Mouse (Mus musculus) left cerebral cortex, adult 8-10 months (tissue): ENCODE measurements around the gene Hist1h2bh. TPM values are rescaled to one million over a fixed set of nuclear protein-coding genes. Genes with fewer than 3 reads are reported as not detected.

Experiments used
- DNase-seq, 2 experiments: peaks; one replicate each; pipeline ENCODE4 v3.0.0; 2022; ENCODE audit warnings: low spot score in 2 of 2
- microRNA-seq, 2 experiments: library from miRNA; unstranded; fragments of <30 nt; microRNA quantifications; one replicate each; pipeline ENCODE4 v1.2.0; 2022
- total RNA-seq, 4 experiments: library from RNA; stranded (reverse); gene quantifications; 2 replicates each; pipeline ENCODE4 v1.2.4; 2022

Hist1h2bh gene
- total RNA-seq, 4 experiments from 2014 or later, result 0.84 to 1.6 (median 0.98) TPM

DNA sequence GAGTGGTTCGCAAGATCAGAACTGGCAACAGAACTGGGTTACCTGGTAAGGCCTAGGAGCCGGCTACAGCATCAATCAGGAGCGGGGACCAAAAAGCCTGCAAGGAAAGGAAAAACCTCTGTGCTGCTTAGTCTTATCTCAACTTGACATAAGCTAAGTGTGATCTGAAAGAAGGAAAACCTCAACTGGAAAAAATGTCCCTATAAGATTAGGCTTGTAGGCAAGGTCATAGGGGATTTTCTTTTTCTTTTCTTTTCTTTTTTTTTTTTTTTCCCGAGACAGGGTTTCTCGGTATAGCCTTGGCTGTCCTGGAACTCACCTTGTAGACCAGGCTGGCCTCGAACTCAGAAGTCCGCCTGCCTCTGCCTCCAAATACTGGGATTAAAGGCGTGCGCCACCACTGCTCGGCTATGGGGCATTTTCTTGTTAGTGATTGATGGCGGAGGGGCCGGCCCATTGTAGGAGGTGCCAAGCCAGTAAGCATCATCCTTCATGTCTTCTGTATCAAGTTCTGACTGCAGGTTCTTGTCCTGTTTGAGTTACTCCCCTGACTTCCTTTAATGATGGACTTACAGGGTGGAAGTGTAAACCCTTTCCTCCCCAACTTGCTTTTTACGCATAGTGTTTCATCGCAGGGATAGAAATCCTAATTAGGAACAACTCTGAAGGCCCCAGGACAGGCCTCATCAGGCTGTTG lies 36.2 kb downstream of the Hist1h2bh start:
- DNase-seq, result no peak

DNA sequence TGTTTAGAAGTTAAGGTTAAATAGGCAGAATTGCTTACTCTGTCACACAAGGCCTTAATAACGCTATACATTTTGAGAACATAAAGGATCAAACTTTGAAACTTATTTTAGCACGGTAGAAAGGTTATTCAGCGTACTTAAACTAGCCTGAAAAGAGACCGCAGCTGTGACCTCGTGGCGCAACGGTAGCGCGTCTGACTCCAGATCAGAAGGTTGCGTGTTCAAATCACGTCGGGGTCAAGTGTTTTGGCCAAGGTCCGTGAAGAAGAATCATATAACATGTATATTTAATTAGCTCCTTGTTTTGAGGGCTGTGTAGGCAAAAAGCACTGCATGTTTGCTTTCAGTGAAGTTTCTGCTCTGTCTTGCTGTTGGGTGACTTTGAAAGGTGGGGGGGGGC lies 36.8 kb downstream of the Hist1h2bh start:
- DNase-seq, result no peak

DNA sequence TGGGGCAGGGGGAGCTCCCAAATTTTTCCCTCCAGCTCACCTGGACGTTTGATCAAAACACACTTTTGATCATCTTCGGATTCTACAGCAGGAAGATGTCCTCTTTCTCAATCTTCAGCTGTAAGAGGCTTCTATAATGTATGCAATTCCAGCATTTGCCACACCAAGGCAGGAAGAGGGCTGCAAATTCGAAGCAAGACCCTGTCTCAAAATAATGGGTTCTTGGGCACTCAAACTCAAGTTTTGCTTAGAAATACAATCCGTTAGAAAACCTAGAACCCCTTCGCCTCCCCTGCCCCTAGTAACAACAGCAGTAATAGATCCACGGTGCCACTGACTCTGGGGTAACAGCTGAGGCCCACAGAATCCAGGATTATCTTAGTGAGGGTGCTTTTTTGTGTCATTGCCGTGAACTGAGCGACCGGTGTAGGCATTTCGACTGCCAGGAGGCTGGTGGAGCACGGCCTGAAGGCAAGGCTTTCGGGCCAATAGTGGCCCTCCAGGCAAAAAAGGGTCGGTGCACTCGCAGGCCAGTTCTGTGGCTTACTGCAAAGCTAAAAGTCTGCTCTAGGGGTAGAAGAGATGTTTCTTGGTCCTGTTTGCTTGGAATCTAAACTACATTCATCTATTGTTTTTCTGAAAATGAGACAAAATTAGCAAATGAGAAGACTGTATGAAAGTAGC lies 37.4 kb downstream of the Hist1h2bh start:
- no peak for DNase-seq

DNA sequence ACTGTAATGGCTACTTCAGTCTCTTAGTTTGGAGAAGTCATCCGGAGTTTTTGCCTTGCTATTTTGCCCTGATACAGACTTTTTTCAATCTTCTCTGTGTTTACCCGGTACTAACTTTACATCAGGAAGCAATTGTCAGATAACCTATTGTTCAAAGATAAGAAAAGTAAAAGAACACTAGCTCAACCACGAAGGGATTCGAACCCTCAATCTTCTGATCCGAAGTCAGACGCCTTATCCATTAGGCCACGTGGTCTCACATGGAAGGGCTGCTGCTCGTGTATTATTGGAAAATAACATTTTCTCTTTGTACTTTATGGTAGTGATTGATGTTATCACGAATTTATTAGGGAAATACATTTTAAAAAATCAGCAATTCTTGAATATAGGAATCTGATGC lies 39.4 kb downstream of the Hist1h2bh start:
- DNase-seq, result peak in 1 of 2 experiments; percentile 43

DNA sequence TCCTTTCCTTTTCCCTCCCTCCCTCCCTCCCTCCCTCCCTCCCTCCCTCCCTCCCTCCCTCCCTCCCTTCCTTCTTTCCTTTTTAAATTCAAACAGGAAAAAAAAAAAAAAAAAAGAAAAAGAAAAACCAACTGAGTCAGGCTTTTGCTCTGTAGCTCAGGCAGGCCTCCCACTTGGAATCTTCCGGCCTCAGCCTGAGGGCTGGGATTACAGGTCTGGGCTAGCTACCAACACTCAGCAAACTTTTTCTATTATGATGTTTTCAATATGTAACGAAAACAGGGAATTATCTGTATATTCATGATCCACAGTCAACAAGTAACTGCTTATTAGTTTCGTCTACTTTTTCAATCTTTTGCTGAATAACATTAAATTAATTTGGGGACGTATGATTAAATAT lies 40.3 kb downstream of the Hist1h2bh start:
- no peak for DNase-seq

DNA sequence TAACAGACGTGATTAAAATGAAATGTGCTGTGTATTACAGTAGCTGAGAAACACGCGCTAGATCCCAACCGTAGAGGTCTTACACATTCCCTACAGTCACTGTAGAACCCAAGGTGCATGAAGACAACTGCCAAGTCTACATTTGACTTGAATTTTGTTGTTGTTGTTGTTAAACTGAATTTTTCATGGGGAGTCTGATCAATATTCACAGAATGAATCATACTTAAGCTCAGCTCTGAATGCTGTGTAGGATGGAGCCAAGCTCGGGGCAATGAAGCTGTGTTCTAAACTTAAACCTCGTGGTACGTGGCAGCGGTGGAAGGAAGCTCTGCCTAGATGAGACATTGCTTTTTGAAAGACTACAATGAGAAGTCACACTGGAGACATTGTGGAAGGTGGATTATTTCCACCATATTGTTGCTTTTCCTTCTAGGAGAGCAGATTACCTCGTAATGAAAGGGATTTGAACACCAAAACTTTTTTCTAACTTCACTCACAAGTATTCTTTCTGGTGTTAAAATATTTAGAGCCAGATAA lies 41.1 kb downstream of the Hist1h2bh start:
- DNase-seq, result no peak

DNA sequence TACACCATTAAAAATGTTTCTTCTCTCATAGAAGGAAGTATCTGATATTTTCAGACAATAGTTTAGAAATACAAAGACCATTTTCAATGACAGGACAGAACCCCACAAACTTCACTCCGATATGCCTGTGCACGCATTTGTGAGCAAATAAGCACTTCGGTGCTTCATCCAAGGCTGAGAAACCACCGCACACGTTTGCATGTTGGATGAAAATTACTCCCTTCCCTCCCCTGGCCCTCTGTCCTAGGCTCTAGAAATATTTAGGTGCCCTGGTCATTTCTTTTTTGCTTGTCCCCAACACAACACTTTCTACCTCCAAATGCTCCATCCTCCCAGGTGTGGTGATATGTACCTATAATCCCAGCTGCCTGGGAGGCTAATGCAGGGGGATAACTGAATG lies 41.7 kb downstream of the Hist1h2bh start:
- no peak for DNase-seq

DNA sequence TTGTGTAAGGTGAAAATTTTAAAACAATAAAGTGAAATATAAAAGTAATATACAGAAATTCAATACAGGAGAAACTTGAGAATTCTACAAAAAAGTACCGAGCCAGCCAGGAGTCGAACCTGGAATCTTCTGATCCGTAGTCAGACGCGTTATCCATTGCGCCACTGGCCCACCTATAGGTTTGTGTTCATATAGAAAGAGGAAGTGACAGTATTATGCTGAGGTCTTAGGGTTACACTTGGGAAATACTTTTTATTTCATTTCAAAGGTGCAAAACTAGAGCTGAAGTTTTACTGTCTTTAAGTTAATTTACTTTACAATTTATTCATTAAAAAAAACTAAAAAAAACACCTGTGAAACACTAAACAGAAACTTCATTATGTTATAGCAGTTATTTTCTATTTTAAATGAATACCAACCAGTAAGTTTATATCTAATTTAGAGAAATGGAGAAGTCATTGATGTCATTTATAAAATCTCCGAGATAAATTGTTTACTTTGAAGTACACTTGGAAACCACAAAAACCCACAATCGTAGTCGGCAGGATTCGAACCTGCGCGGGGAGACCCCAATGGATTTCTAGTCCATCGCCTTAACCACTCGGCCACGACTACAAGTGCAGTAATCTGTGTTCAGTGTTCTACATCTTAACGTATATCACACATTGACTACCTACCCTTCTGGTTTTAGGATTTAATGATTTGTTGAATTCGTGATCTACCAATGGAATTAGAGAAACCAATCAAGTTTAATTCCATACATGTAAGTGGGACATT lies 42.6 kb downstream of the Hist1h2bh start:
- DNase-seq, result peak; percentile 39 to 79

DNA sequence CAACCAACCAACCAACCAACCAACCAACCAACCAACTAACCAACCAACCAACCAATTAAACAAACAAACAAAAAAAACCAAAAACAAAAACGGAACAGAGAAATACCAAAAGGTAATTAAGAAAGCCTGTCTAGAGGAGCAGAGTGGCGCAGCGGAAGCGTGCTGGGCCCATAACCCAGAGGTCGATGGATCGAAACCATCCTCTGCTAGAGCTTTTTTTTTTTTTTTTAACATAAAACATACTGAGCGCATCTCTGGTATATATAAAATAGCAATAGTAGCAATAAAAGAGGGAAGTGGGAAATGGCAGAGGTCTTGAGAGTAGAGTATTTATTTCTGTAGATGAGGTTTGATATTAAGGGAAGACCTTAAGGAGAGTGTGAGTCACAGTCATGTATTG lies 43.2 kb downstream of the Hist1h2bh start:
- no peak for DNase-seq

DNA sequence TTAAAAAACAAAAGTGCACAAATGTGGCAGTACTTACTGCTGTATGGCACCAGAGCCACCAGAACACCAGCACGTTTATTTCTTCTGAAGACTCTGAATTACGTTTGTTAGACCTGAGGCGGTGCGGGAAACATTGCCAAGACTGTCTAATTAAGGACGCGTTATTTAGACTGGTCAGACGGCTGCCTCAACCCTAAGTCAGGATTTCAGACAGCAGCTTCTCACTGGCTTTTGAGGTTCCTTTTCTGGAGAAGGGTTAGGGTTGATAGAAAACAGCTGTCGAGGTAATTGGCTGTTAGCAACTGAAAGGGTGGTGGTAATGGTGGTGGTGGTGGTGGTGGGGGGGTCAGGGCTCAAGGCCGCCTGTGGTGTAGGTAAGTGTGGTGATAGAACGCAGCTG lies 44.5 kb downstream of the Hist1h2bh start:
- no peak for DNase-seq

DNA sequence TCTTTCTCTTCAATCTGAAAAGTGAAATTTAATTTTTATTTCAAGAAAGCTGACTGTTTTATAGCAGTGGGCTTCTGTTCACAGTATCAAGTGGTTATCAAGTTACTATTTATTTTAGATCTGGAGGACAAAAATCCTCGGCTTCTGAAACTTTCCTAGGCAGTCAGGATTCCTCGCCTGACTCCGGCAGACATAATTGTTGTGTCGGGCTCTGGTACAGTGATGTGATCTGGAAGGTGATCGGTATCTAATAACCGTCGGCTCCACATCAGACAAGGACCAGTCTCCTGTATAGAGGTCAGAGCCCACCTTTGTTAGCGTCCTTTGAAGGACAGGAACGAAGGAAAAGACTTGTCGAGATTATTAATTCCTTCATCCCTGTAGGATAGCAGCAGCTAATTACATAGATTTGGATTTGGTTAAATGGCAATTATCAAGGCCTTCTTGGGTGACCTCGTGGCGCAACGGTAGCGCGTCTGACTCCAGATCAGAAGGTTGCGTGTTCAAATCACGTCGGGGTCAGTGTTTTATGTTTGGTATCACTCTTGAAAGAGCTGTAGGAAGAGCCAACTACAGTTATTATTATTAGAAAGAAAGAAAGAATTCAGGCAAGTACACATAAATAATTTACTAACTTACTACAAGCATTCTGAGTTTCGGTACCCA lies 45.4 kb downstream of the Hist1h2bh start:
- DNase-seq, result peak in 1 of 2 experiments; percentile 43

DNA sequence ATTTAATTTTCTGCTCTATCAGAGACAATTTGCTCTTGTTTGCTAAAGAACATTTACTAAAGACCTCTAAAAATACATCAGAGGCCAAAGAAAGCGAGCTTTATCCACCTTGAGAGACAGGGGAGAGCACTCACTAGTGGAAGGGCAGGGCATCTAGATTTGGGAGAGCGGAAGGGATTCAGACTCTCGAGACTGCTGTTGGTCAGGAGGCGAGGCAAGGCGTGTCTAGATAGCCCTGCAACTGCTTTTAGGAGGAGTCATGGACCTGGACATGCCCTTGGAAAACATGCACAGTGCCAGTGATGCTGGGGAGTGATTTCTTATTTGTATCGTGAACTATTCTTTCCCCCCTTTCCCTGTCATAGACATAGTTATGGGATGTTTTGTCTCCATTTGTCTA lies 47.7 kb downstream of the Hist1h2bh start:
- no peak for DNase-seq

DNA sequence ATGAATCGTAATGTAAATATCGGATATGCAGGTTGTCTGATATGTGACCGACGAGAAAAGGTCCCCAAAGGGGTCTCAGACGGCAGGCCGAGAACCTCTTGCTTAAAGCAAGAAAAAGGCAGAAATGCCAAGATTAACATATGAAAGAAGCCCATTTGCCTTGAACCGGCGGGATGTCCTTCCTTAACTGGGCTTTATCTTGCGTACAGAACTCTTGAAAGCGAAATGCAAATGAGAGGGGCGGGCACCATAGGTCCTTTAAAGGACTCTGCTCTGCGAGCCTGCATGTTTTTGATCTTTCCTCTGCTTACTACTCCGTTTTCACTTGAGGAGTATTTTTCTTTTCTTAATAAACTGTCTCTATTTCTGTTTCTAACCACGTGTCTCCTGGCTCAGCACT lies 51.2 kb downstream of the Hist1h2bh start:
- no peak for DNase-seq

Small RNA genes within 50 kb of the gene (microRNA-seq; reads per million reads assigned to microRNA genes)
- 0 reads per million in 2 experiments for gene Gm44297
- 0 reads per million in 2 experiments for gene Gm44359
- 0 reads per million in 2 experiments for gene Gm44394
- 0.21 to 0.22 reads per million in 2 experiments for gene n-TStga1

Other genes starting within 250 kb of the Hist1h2bh start
- 10 to 100 TPM; 24.9 to 29.0 (median 26.7) TPM for gene Zfp322a, start 174.2 kb downstream of the Hist1h2bh start, total RNA-seq
- 1 to 10 TPM; 8.1 to 9.3 (median 8.6) TPM for gene Abt1, start 119.5 kb downstream of the Hist1h2bh start, total RNA-seq
- gene Btn1a1, start 77.5 kb downstream of the Hist1h2bh start, total RNA-seq, result under 1 TPM in 2 of 4 experiments, not detected in 2; 0.09 to 0.13 TPM
- gene Btn2a2, start 54.5 kb downstream of the Hist1h2bh start, total RNA-seq, result 1 to 10 TPM in 2 of 4 experiments, under 1 TPM in 2; 0.63 to 1.1 (median 0.99) TPM
- gene Hist1h4h, start 12.3 kb downstream of the Hist1h2bh start, total RNA-seq, result 100 to 1,000 TPM; 263 to 358 (median 294) TPM
- 10 to 100 TPM in 1 of 4 experiments, 1 to 10 TPM in 2, not detected in 1; 1.7 to 10.6 (median 3.0) TPM for gene Hist1h2af, start 9.5 kb downstream of the Hist1h2bh start, total RNA-seq
- gene Hist1h3g, start 8.0 kb downstream of the Hist1h2bh start, total RNA-seq, result 1 to 10 TPM; 3.7 to 6.0 (median 4.2) TPM
- gene Hist1h3f, start 660 bp upstream of the Hist1h2bh start, total RNA-seq, result 10 to 100 TPM; 15.3 to 21.8 (median 16.6) TPM
- gene Hist1h4f, start 8.3 kb upstream of the Hist1h2bh start, total RNA-seq, result 100 to 1,000 TPM; 153 to 191 (median 171) TPM
- gene Hist1h1d, start 9.9 kb upstream of the Hist1h2bh start, total RNA-seq, result 1 to 10 TPM; 3.4 to 4.2 (median 3.5) TPM
- gene Hist1h3e, start 19.0 kb upstream of the Hist1h2bh start, total RNA-seq, result 10 to 100 TPM; 43.6 to 61.8 (median 54.4) TPM
- gene Hist1h2ae, start 27.8 kb upstream of the Hist1h2bh start, total RNA-seq, result 1 to 10 TPM; 3.0 to 5.2 (median 4.7) TPM
- 10 to 100 TPM; 60.3 to 72.4 (median 70.0) TPM for gene Hist1h2bg, start 28.0 kb upstream of the Hist1h2bh start, total RNA-seq
- gene Hist1h2bf, start 30.8 kb upstream of the Hist1h2bh start, total RNA-seq, result 10 to 100 TPM; 23.0 to 26.4 (median 24.2) TPM
- gene Hist1h2ad, start 31.0 kb upstream of the Hist1h2bh start, total RNA-seq, result 1 to 10 TPM; 1.3 to 6.6 (median 3.8) TPM
- gene Hist1h3d, start 32.4 kb upstream of the Hist1h2bh start, total RNA-seq, result 10 to 100 TPM in 2 of 4 experiments, 1 to 10 TPM in 2; 8.9 to 11.8 (median 10.0) TPM
- gene Hist1h4d, start 38.2 kb upstream of the Hist1h2bh start, total RNA-seq, result 100 to 1,000 TPM; 126 to 155 (median 139) TPM
- gene Hist1h2be, start 77.7 kb upstream of the Hist1h2bh start, total RNA-seq, result 1 to 10 TPM; 5.5 to 9.6 (median 7.2) TPM
- gene Hist1h1e, start 79.2 kb upstream of the Hist1h2bh start, total RNA-seq, result 10 to 100 TPM; 61.9 to 65.4 (median 62.5) TPM
- gene Hist1h2ac, start 140.6 kb upstream of the Hist1h2bh start, total RNA-seq, result 1 to 10 TPM; 1.4 to 2.3 (median 1.9) TPM
- gene Hist1h2bc, start 140.8 kb upstream of the Hist1h2bh start, total RNA-seq, result 10 to 100 TPM; 26.9 to 40.2 (median 30.0) TPM
- gene Hist1h1t, start 152.4 kb upstream of the Hist1h2bh start, total RNA-seq, result under 1 TPM in 1 of 4 experiments, not detected in 3; 0.41 TPM
- 100 to 1,000 TPM in 2 of 4 experiments, 10 to 100 TPM in 2; 87.8 to 116 (median 99.2) TPM for gene Hist1h4c, start 155.1 kb upstream of the Hist1h2bh start, total RNA-seq
- 1 to 10 TPM; 3.4 to 7.7 (median 4.6) TPM for gene Hfe, start 167.5 kb upstream of the Hist1h2bh start, total RNA-seq
- gene Hist1h1c, start 195.4 kb upstream of the Hist1h2bh start, total RNA-seq, result 10 to 100 TPM; 69.7 to 80.4 (median 72.8) TPM
- 1 to 10 TPM; 1.1 to 3.3 (median 2.8) TPM for gene Hist1h3c, start 202.2 kb upstream of the Hist1h2bh start, total RNA-seq
- 10 to 100 TPM; 12.3 to 18.8 (median 16.3) TPM for gene Hist1h2bb, start 203.3 kb upstream of the Hist1h2bh start, total RNA-seq
- 10 to 100 TPM; 18.4 to 30.4 (median 21.0) TPM for gene Hist1h2ab, start 207.7 kb upstream of the Hist1h2bh start, total RNA-seq
- 10 to 100 TPM in 1 of 4 experiments, 1 to 10 TPM in 3; 5.3 to 12.2 (median 8.1) TPM for gene Hist1h3b, start 208.9 kb upstream of the Hist1h2bh start, total RNA-seq
- gene Hist1h4b, start 213.6 kb upstream of the Hist1h2bh start, total RNA-seq, result 10 to 100 TPM; 53.3 to 70.8 (median 63.3) TPM
- gene Hist1h4a, start 217.8 kb upstream of the Hist1h2bh start, total RNA-seq, result 10 to 100 TPM; 43.4 to 63.5 (median 58.0) TPM
- 10 to 100 TPM; 33.9 to 55.0 (median 40.9) TPM for gene Hist1h3a, start 219.0 kb upstream of the Hist1h2bh start, total RNA-seq
- 10 to 100 TPM; 29.7 to 32.8 (median 30.7) TPM for gene Hist1h1a, start 220.3 kb upstream of the Hist1h2bh start, total RNA-seq
- not detected for gene Trim38, start 226.5 kb upstream of the Hist1h2bh start, total RNA-seq